Mouse (Mus musculus): ENCODE measurements at regions not wholly inside any gene's neighbourhood (a gene's known extent, or its start where the extent isn't known, plus 50 kb on each side); places are given as distances from the start of the nearest gene placed in this dataset.

DNA sequence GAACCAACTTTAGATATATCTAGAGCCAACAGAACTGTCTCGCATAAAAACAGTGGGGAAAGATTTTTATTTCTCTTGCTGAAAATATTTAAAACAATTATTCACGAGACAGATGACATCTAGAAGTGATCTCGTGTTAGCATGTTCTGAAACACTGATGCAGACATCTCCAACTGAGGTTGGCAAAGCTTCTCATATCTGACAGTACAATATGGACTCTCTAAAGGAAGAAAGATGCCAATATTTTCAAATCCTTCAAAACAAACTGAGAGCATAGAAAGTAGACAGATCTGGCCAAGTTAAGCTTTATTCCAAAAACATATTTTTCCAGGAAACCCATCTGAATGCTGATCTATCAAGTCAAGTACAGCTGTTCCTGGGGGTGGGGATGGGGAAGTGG is 221.5 kb upstream of the Erbb4 start:
- no peak for TF ChIP-seq CHD1 (IDR thresholded peaks at IDR 0.05; ENCODE audit: low read depth, low read length)
- no peak for TF ChIP-seq EP300 (IDR thresholded peaks at IDR 0.05; ENCODE audit: low read length)
- TF ChIP-seq NRF1 (IDR thresholded peaks at IDR 0.05; ENCODE audit: low read depth, low read length), result no peak
- no peak for TF ChIP-seq CTCF (conservative IDR thresholded peaks at IDR 0.05 in 1 of 2, IDR thresholded peaks at IDR 0.05 in 1 of 2; ENCODE audit: low read depth in 2 of 2, low read length in 2 of 2)
- no peak for TF ChIP-seq POLR2A (IDR thresholded peaks at IDR 0.05; ENCODE audit: low read depth, low read length)
- TF ChIP-seq ZMIZ1 (IDR thresholded peaks at IDR 0.05; ENCODE audit: low read depth, low read length), result no peak
- no peak for TF ChIP-seq USF1 (IDR thresholded peaks at IDR 0.05; ENCODE audit: low read depth, low read length)
- TF ChIP-seq JUND (conservative IDR thresholded peaks at IDR 0.05; ENCODE audit: low read depth, low read length), result no peak
- no peak for TF ChIP-seq RCOR1 (conservative IDR thresholded peaks at IDR 0.05; ENCODE audit: low read depth, low read length)
- no peak for TF ChIP-seq MAX (IDR thresholded peaks at IDR 0.05; ENCODE audit: low read length)
- no peak for TF ChIP-seq ZNF384 (IDR thresholded peaks at IDR 0.05; ENCODE audit: low read depth, low read length)
- no peak for TF ChIP-seq MAFK (IDR thresholded peaks at IDR 0.05; ENCODE audit: insufficient replicate concordance, low read length)
- TF ChIP-seq POLR2AphosphoS2 (IDR thresholded peaks at IDR 0.05; ENCODE audit: low read depth, low read length), result no peak
- no peak for TF ChIP-seq E2F4 (IDR thresholded peaks at IDR 0.05; ENCODE audit: insufficient replicate concordance, low read depth, low read length)
